Mouse (Mus musculus): ENCODE measurements around the gene Myef2.
"Not testable (repeated sequence)": the region's sequence is repeated elsewhere in the genome, so short reads cannot be mapped to it uniquely, and the experiment has no call there.

Myef2 gene

GRCm38 (mm10) chr2:125123477-125123852, at the start of gene Myef2:
Gene Myef2, minus strand, starts transcription at chr2:125123661.
- DNase-seq (ENCODE audit: low spot score in 2 of 2), result peak; percentile 78 to 90

- DNase-seq (ENCODE audit: low spot score in 2 of 2), result no peak
These were observed 38.6 kb upstream of the Myef2 start for GRCm38 (mm10) chr2:125162012-125162470.

GRCm38 (mm10) chr2:125155504-125155903, 32.0 kb upstream of the Myef2 start:
- DNase-seq (ENCODE audit: low spot score in 2 of 2), result no peak

GRCm38 (mm10) chr2:125154294-125154693, 30.8 kb upstream of the Myef2 start:
- no peak for DNase-seq (ENCODE audit: low spot score in 2 of 2)

- no peak for DNase-seq (ENCODE audit: low spot score in 2 of 2)
These were observed 28.9 kb upstream of the Myef2 start, which contains the start of gene Slc12a1 for GRCm38 (mm10) chr2:125152388-125152787. Gene Slc12a1, plus strand, starts transcription at chr2:125152505.

- DNase-seq (ENCODE audit: low spot score in 2 of 2), result no peak
These were observed 18.9 kb upstream of the Myef2 start for GRCm38 (mm10) chr2:125142336-125142735.

- no peak for DNase-seq (ENCODE audit: low spot score in 2 of 2)
These were observed 13.4 kb upstream of the Myef2 start for GRCm38 (mm10) chr2:125136846-125137245.

GRCm38 (mm10) chr2:125135903-125136811, 12.7 kb upstream of the Myef2 start, which contains the start of gene Ctxn2:
Gene Ctxn2, plus strand, starts transcription at chr2:125136692.
- DNase-seq (ENCODE audit: low spot score in 2 of 2), result peak; percentile 54 to 87

GRCm38 (mm10) chr2:125134113-125134512, 10.7 kb upstream of the Myef2 start:
- DNase-seq (ENCODE audit: low spot score in 2 of 2), result no peak

- DNase-seq (ENCODE audit: low spot score in 2 of 2), result no peak
These were observed 3.3 kb upstream of the Myef2 start for GRCm38 (mm10) chr2:125126792-125127191.

GRCm38 (mm10) chr2:125125824-125126223, 2.4 kb upstream of the Myef2 start:
- no peak for DNase-seq (ENCODE audit: low spot score in 2 of 2)

GRCm38 (mm10) chr2:125122624-125123476, 611 bp downstream of the Myef2 start:
- DNase-seq (ENCODE audit: low spot score in 2 of 2), result peak; percentile 24 to 36

GRCm38 (mm10) chr2:125122288-125122623, 1.2 kb downstream of the Myef2 start:
- no peak for DNase-seq (ENCODE audit: low spot score in 2 of 2)

GRCm38 (mm10) chr2:125119381-125120110, 3.9 kb downstream of the Myef2 start:
- no peak for DNase-seq (ENCODE audit: low spot score in 2 of 2)

- DNase-seq (ENCODE audit: low spot score in 2 of 2), result not testable (repeated sequence)
These were observed 16.9 kb downstream of the Myef2 start for GRCm38 (mm10) chr2:125106536-125106935.

- DNase-seq (ENCODE audit: low spot score in 2 of 2), result not testable (repeated sequence)
These were observed 19.0 kb downstream of the Myef2 start for GRCm38 (mm10) chr2:125104491-125104890.

GRCm38 (mm10) chr2:125092123-125092522, 31.3 kb downstream of the Myef2 start:
- DNase-seq (ENCODE audit: low spot score in 2 of 2), result not testable (repeated sequence)

GRCm38 (mm10) chr2:125088757-125089156, 34.7 kb downstream of the Myef2 start:
- DNase-seq (ENCODE audit: low spot score in 2 of 2), result no peak

GRCm38 (mm10) chr2:125083879-125084278, 39.6 kb downstream of the Myef2 start:
- no peak for DNase-seq (ENCODE audit: low spot score in 2 of 2)

- DNase-seq (ENCODE audit: low spot score in 2 of 2), result no peak
These were observed 50.2 kb downstream of the Myef2 start for GRCm38 (mm10) chr2:125073056-125073780.

- no peak for DNase-seq (ENCODE audit: low spot score in 2 of 2)
These were observed 54.8 kb downstream of the Myef2 start for GRCm38 (mm10) chr2:125068696-125069095.
